Mouse (Mus musculus): ENCODE data around the gene Dhrs4.

The Dhrs4 gene

GRCm38 (mm10) chr14:55526674-55527073, 48.1 kb downstream of the Dhrs4 start:
- no peak for DNase-seq (ENCODE audit: low read depth, low spot score)

- peak; percentile 68 for DNase-seq (ENCODE audit: low read depth, low spot score)
Measured at GRCm38 (mm10) chr14:55527940-55528339, 49.4 kb downstream of the Dhrs4 start.

GRCm38 (mm10) chr14:55536116-55536745, 57.7 kb downstream of the Dhrs4 start:
- peak; percentile 38 for DNase-seq (ENCODE audit: low read depth, low spot score)
